Mouse (Mus musculus) C2C12 (cell line): Measurements from ENCODE around the gene Nlrx1.

ENCODE experiments used
- CEBPB ChIP-seq: IDR thresholded peaks from one replicate; pipeline ENCODE4 v1.6.1; 2011; ENCODE audit warnings: low read depth, mild to moderate bottlenecking, control low read depth, moderate library complexity
- CTCF ChIP-seq: IDR thresholded peaks from one replicate; pipeline ENCODE4 v1.5.1; 2011; ENCODE audit not compliant: control insufficient read depth, insufficient read depth, insufficient read length
- FOSL1 ChIP-seq: IDR thresholded peaks from one replicate; pipeline ENCODE4 v1.8.0; 2011; ENCODE audit warnings: mild to moderate bottlenecking, low read length; ENCODE audit not compliant: poor library complexity, insufficient read depth, severe bottlenecking
- MAX ChIP-seq: IDR thresholded peaks from one replicate; pipeline ENCODE4 v1.6.1; 2011; ENCODE audit warnings: mild to moderate bottlenecking, control low read depth
- MYOG ChIP-seq: IDR thresholded peaks from one replicate; pipeline ENCODE4 v1.6.1; 2011; ENCODE audit not compliant: control insufficient read depth, insufficient read length; ENCODE audit errors: extremely low read depth
- USF1 ChIP-seq: IDR thresholded peaks from one replicate; pipeline ENCODE4 v1.6.1; 2011; ENCODE audit warnings: low read depth, mild to moderate bottlenecking, control low read depth, moderate library complexity

DNA sequence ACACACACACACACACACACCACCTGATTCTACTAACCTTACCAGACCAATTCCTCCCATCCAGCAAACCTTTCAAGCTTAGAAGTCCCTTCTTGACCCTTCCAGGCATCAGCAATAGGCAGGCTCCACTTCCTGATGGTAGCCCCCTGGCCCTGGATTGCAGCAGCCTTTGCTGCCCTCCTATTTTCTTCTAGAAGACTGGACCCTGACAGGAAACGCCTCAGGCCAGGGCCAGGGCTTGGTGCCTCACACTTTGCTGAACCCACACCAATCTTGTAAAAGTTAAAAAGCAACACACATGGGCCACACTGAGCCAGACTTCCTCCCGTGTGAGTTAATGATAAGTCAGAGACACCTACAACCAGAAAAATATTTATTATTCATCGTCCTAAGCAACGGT is 31.3 kb downstream of the Nlrx1 start:
- TF ChIP-seq CTCF (no peak), MYOG (no peak), FOSL1 (no peak), CEBPB (no peak), USF1 (no peak), MAX (no peak)
